Mouse (Mus musculus) forebrain, embryonic 12.5 days (tissue): ENCODE measurements around the gene Gm2a. TPM values are rescaled to one million over a fixed set of nuclear protein-coding genes. Genes with fewer than 3 reads are reported as not detected.

Experiments
- ATAC-seq: fragments of 200-750 bp; cut with Nextera tagmentation; 2 replicates; pipeline ENCODE4 v1.8.0; 2017; ENCODE audit warnings: moderate TSS enrichment; ENCODE audit not compliant: low FRiP score
- H3K27ac ChIP-seq: fragments of 300-500 bp; sonication (generic); 2 replicates; pipeline ENCODE4 v1.5.1; 2016; ENCODE audit warnings: mild to moderate bottlenecking
- H3K27me3 ChIP-seq: fragments of 300-500 bp; sonication (generic); 2 replicates; pipeline ENCODE4 v1.6.1; 2016; ENCODE audit warnings: mild to moderate bottlenecking
- H3K36me3 ChIP-seq: fragments of 300-500 bp; sonication (generic); replicated peaks from 2 replicates; pipeline ENCODE4 v1.6.1; 2016; ENCODE audit warnings: mild to moderate bottlenecking
- H3K4me1 ChIP-seq: fragments of 300-500 bp; sonication (generic); 2 replicates; pipeline ENCODE4 v1.6.1; 2016
- H3K4me2 ChIP-seq: fragments of 300-500 bp; sonication (generic); 2 replicates; pipeline ENCODE4 v1.6.1; 2016; ENCODE audit warnings: mild to moderate bottlenecking, moderate library complexity
- H3K4me3 ChIP-seq: fragments of 300-500 bp; sonication (generic); replicated peaks from 2 replicates; pipeline ENCODE4 v1.5.1; 2016; ENCODE audit warnings: mild to moderate bottlenecking
- H3K9ac ChIP-seq: fragments of 300-500 bp; sonication (generic); 2 replicates; pipeline ENCODE4 v1.6.1; 2016; ENCODE audit warnings: mild to moderate bottlenecking
- H3K9me3 ChIP-seq: fragments of 300-500 bp; sonication (generic); 2 replicates; pipeline ENCODE4 v1.6.1; 2016
- WGBS: fragments of 180-500 bp; shearing (Covaris S2); methylation state at CpG from one replicate; pipeline ENCODE4 v1.1.7; 2016; 5-methylcytosine and 5-hydroxymethylcytosine counted together
- polyA plus RNA-seq: library from polyadenylated mRNA; unstranded; fragments of >200 nt; fragmentation: Nextera tagmentation; extraction: Ambion mirVana; gene quantifications from 2 replicates; pipeline ENCODE4 v1.2.1, GENCODE M21; 2016

The Gm2a gene
- polyA plus RNA-seq, 1 experiment from 2014 or later = 10.6 TPM

- no peak for ATAC-seq
These were observed 39.7 kb downstream of the Gm2a start for GRCm38 (mm10) chr11:55137646-55138045.

GRCm38 (mm10) chr11:55141502-55141901 lies 43.6 kb downstream of the Gm2a start:
- Histone ChIP-seq H3K27ac (no peak overlapping the region), H3K4me3 (no peak overlapping the region), H3K4me1 (no peaks in the 10 kb centered on the region), H3K9ac (no peak overlapping the region), H3K4me2 (no peak overlapping the region), H3K36me3 (no peaks in the 10 kb centered on the region), H3K9me3 (no peaks in the 10 kb centered on the region), H3K27me3 (no peaks in the 10 kb centered on the region)
- ATAC-seq = no peak
- WGBS = 77% methylated on average over 4 of the region's 4 CpGs

More at GRCm38 (mm10) chr11:55137646-55138045, 39.7 kb downstream of the Gm2a start:
- H3K36me3 ChIP-seq = no peaks in the 10 kb centered on the region
- no peak overlapping the region for H3K4me2 ChIP-seq
- H3K27me3 ChIP-seq = no peaks in the 10 kb centered on the region
- no peaks in the 10 kb centered on the region for H3K9me3 ChIP-seq
- no peak overlapping the region for H3K9ac ChIP-seq
- H3K27ac ChIP-seq = no peak overlapping the region
- H3K4me1 ChIP-seq = no peaks in the 10 kb centered on the region
- no peak overlapping the region for H3K4me3 ChIP-seq

- no peak for ATAC-seq
- WGBS = 69% methylated on average over 5 of the region's 5 CpGs
- Histone ChIP-seq H3K4me2 (no peak overlapping the region), H3K4me3 (no peak overlapping the region), H3K36me3 (no peaks in the 10 kb centered on the region), H3K9me3 (no peaks in the 10 kb centered on the region), H3K4me1 (no peaks in the 10 kb centered on the region), H3K27ac (no peak overlapping the region), H3K9ac (no peak overlapping the region), H3K27me3 (0 out of 2 replicates have a peak, but pooled peaks cover 4% of the 10 kb centered on the region)
These were observed 46.1 kb downstream of the Gm2a start for GRCm38 (mm10) chr11:55144011-55144410.

GRCm38 (mm10) chr11:55146855-55147254 lies 48.9 kb downstream of the Gm2a start:
- WGBS = 47% methylated on average over 1 of the region's 1 CpGs
- H3K4me2 ChIP-seq = no peak overlapping the region
- no peak overlapping the region for H3K4me3 ChIP-seq
- no peak for ATAC-seq
- H3K36me3 ChIP-seq = no peaks in the 10 kb centered on the region
- no peaks in the 10 kb centered on the region for H3K9me3 ChIP-seq
- 0 out of 2 replicates have a peak, but pooled peaks cover 4% of the 10 kb centered on the region for H3K27me3 ChIP-seq
- no peaks in the 10 kb centered on the region for H3K4me1 ChIP-seq
- no peak overlapping the region for H3K9ac ChIP-seq
- H3K27ac ChIP-seq = no peak overlapping the region

- Histone ChIP-seq H3K27me3 (0 out of 2 replicates have a peak, but pooled peaks cover 4% of the 10 kb centered on the region), H3K9me3 (no peaks in the 10 kb centered on the region), H3K4me2 (no peak overlapping the region), H3K27ac (no peak overlapping the region), H3K4me1 (no peaks in the 10 kb centered on the region), H3K36me3 (no peaks in the 10 kb centered on the region), H3K4me3 (no peak overlapping the region), H3K9ac (no peak overlapping the region)
- ATAC-seq = no peak
- WGBS = 60% methylated on average over 6 of the region's 6 CpGs
These were observed 49.5 kb downstream of the Gm2a start for GRCm38 (mm10) chr11:55147423-55147822.

GRCm38 (mm10) chr11:55148461-55148860 lies 50.5 kb downstream of the Gm2a start:
- H3K27ac ChIP-seq = no peak overlapping the region
- WGBS = 87% methylated on average over 4 of the region's 4 CpGs
- ATAC-seq = no peak

GRCm38 (mm10) chr11:55151608-55152007 lies 53.7 kb downstream of the Gm2a start, which contains the start of gene Slc36a3:
TSS of gene Slc36a3 (minus strand) at chr11:55151708.
- Histone ChIP-seq H3K27me3 (0 out of 2 replicates have a peak, but pooled peaks cover 4% of the 10 kb centered on the region), H3K27ac (no peak within 1 kb of the TSS), H3K4me2 (no peak within 1 kb of the TSS), H3K9ac (no peak within 1 kb of the TSS), H3K9me3 (no peaks in the 10 kb centered on the region), H3K4me1 (no peaks in the 10 kb centered on the region), H3K36me3 (no peaks in the 10 kb centered on the region), H3K4me3 (no peak within 1 kb of the TSS)
- ATAC-seq = no peak
- 74% methylated on average over 3 of the region's 3 CpGs for WGBS

More at GRCm38 (mm10) chr11:55148461-55148860, 50.5 kb downstream of the Gm2a start:
- Histone ChIP-seq H3K36me3 (no peaks in the 10 kb centered on the region), H3K4me3 (no peak overlapping the region), H3K4me1 (no peaks in the 10 kb centered on the region), H3K9me3 (no peaks in the 10 kb centered on the region), H3K9ac (no peak overlapping the region), H3K4me2 (no peak overlapping the region), H3K27me3 (0 out of 2 replicates have a peak, but pooled peaks cover 4% of the 10 kb centered on the region)

GRCm38 (mm10) chr11:55154398-55155069 lies 56.6 kb downstream of the Gm2a start:
- Histone ChIP-seq H3K9ac (no peak overlapping the region), H3K4me1 (no peaks in the 10 kb centered on the region), H3K9me3 (no peaks in the 10 kb centered on the region), H3K27me3 (no peaks in the 10 kb centered on the region), H3K4me3 (no peak overlapping the region), H3K27ac (no peak overlapping the region), H3K4me2 (no peak overlapping the region), H3K36me3 (no peaks in the 10 kb centered on the region)
- 71% methylated on average over 3 of the region's 3 CpGs for WGBS
- ATAC-seq = no peak

GRCm38 (mm10) chr11:55155070-55155421 lies 57.1 kb downstream of the Gm2a start:
- Histone ChIP-seq H3K9ac (no peak overlapping the region), H3K27ac (no peak overlapping the region), H3K9me3 (no peaks in the 10 kb centered on the region), H3K4me1 (no peaks in the 10 kb centered on the region), H3K4me3 (no peak overlapping the region), H3K4me2 (no peak overlapping the region), H3K36me3 (no peaks in the 10 kb centered on the region), H3K27me3 (no peaks in the 10 kb centered on the region)
- ATAC-seq = no peak
- WGBS = 85% methylated on average over 6 of the region's 6 CpGs

GRCm38 (mm10) chr11:55158785-55159359 lies 61.0 kb downstream of the Gm2a start:
- Histone ChIP-seq H3K4me1 (no peaks in the 10 kb centered on the region), H3K9ac (no peak overlapping the region), H3K4me3 (no peak overlapping the region), H3K36me3 (no peaks in the 10 kb centered on the region), H3K27ac (no peak overlapping the region), H3K4me2 (no peak overlapping the region), H3K27me3 (no peaks in the 10 kb centered on the region), H3K9me3 (no peaks in the 10 kb centered on the region)
- no peak for ATAC-seq
- WGBS = 53% methylated on average over 13 of the region's 13 CpGs

Other genes starting within 250 kb of the Gm2a start
- gene Lyrm7, start 237.2 kb upstream of the Gm2a start, polyA plus RNA-seq = 8.2 TPM in 2 replicates
- 791 and 796 TPM in 2 replicates for gene Hint1, start 231.7 kb upstream of the Gm2a start, polyA plus RNA-seq
- 33.9 and 37.6 TPM in 2 replicates for gene Gpx3, start 195.7 kb upstream of the Gm2a start, polyA plus RNA-seq
- 9.8 and 12.1 TPM in 2 replicates for gene Tnip1, start 135.2 kb upstream of the Gm2a start, polyA plus RNA-seq
- 46.6 and 59.1 TPM in 2 replicates for gene Anxa6, start 64.7 kb upstream of the Gm2a start, polyA plus RNA-seq
- 0.13 and 0.42 TPM in 2 replicates for gene Ccdc69, start 20.0 kb upstream of the Gm2a start, polyA plus RNA-seq
- not detected in 2 replicates for gene Slc36a3, start 53.6 kb downstream of the Gm2a start, polyA plus RNA-seq
- gene Slc36a2, start 87.0 kb downstream of the Gm2a start, polyA plus RNA-seq = not detected in 2 replicates
- gene Slc36a1, start 106.2 kb downstream of the Gm2a start, polyA plus RNA-seq = 1.2 and 1.3 TPM in 2 replicates
- 0.01 TPM in 2 replicates for gene Fat2, start 238.4 kb downstream of the Gm2a start, polyA plus RNA-seq